Mouse (Mus musculus) embryonic facial prominence, embryonic 13.5 days (tissue): ENCODE data around the gene Macrod2. TPM values are rescaled to one million over a fixed set of nuclear protein-coding genes. Genes with fewer than 3 reads are reported as not detected.

ENCODE experiments used
- ATAC-seq: fragments of 200-750 bp; cut with Nextera tagmentation; 2 replicates; pipeline ENCODE4 v1.8.0; 2017; ENCODE audit warnings: low read depth; ENCODE audit not compliant: insufficient number of reproducible peaks, insufficient read depth, low FRiP score, low TSS enrichment
- H3K27ac ChIP-seq: fragments of 300-500 bp; sonication (generic); 2 replicates; pipeline ENCODE4 v1.5.1; 2015; ENCODE audit warnings: moderate library complexity, mild to moderate bottlenecking, inconsistent platforms
- H3K27me3 ChIP-seq: fragments of 300-500 bp; sonication (generic); 2 replicates; pipeline ENCODE4 v1.6.1; 2015; ENCODE audit warnings: mild to moderate bottlenecking, inconsistent platforms
- H3K36me3 ChIP-seq: fragments of 300-500 bp; sonication (generic); 2 replicates; pipeline ENCODE4 v1.6.1; 2015; ENCODE audit warnings: mild to moderate bottlenecking, inconsistent platforms
- H3K4me1 ChIP-seq: fragments of 300-500 bp; sonication (generic); 2 replicates; pipeline ENCODE4 v1.6.1; 2015; ENCODE audit warnings: inconsistent platforms
- H3K4me2 ChIP-seq: fragments of 300-500 bp; sonication (generic); 2 replicates; pipeline ENCODE4 v1.6.1; 2015; ENCODE audit warnings: moderate library complexity, mild to moderate bottlenecking, inconsistent platforms
- H3K4me3 ChIP-seq: fragments of 300-500 bp; sonication (generic); 2 replicates; pipeline ENCODE4 v1.5.1; 2015; ENCODE audit warnings: mild to moderate bottlenecking, inconsistent platforms
- H3K9ac ChIP-seq: fragments of 300-500 bp; sonication (generic); 2 replicates; pipeline ENCODE4 v1.6.1; 2015; ENCODE audit warnings: mild to moderate bottlenecking, inconsistent platforms
- H3K9me3 ChIP-seq: fragments of 300-500 bp; sonication (generic); 2 replicates; pipeline ENCODE4 v1.6.1; 2016; ENCODE audit warnings: inconsistent platforms
- WGBS: fragments of 180-500 bp; shearing (Covaris S2); methylation state at CpG from one replicate; pipeline ENCODE4 v1.1.7; 2015; ENCODE audit warnings: mixed read lengths; 5-methylcytosine and 5-hydroxymethylcytosine counted together
- polyA plus RNA-seq: library from polyadenylated mRNA; unstranded; fragments of >200 nt; fragmentation: Nextera tagmentation; extraction: Ambion mirVana; gene quantifications from 2 replicates; pipeline ENCODE4 v1.2.1, GENCODE M21; 2015

The Macrod2 gene
- polyA plus RNA-seq, 1 experiment from 2014 or later: 44.8 TPM

DNA sequence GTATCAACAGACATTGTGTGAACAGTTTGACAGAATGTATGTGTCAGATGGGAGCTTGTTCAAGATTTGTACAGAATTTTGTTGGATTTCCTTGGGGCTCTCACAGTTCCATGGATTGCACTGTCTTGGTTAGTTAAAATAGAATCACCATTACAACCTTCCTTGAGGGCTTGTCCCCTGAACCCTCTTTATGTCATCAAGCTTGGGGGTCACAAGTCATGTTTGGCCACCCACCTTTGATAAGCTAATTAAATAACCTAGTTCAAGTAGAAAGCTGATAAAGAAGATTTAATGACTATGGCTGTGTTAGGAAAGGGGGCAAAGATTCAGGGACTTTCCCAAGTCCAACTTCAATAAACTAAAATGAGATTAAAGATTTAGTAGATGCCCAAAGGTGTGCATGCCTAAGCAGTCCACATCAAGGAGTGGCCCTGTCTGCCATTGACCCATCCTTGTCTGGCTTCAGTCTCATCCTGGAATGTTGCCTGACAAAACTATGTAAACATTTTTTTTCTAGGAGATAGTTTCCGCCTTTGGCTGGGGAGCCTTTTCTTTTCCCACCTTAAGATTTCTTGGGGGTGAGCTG lies 1163.2 kb downstream of the Macrod2 start:
- Histone ChIP-seq H3K4me1 (peaks cover 3% of the 10 kb centered on the region; the same call in 1 of the 2 replicates), H3K27me3 (no peaks in the 10 kb centered on the region), H3K9ac (no peak overlapping the region), H3K9me3 (no peaks in the 10 kb centered on the region), H3K36me3 (no peaks in the 10 kb centered on the region), H3K4me2 (no peak overlapping the region), H3K27ac (no peak overlapping the region), H3K4me3 (no peak overlapping the region)
- ATAC-seq: no peak
- WGBS: 87% methylated on average over 1 of the region's 1 CpGs

DNA sequence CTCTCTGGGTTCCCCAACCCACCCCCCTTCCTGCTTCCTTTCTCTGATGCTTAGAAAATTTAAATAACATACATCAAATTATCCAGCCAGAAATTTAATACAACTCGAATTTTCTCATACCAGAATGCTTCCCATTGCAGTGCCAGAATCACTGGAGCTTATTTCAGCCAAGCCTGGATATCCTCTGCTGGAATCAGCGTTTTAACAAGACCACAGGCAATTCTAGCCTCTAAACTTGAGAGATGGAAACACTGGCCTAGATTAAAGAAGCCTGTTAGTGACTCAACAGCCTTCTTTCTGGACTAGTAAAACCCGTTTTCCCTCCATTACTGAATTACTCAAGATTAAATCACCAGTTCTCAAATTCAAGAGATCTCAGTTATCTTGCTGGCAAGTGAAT lies 1170.9 kb downstream of the Macrod2 start:
- Histone ChIP-seq H3K27me3 (no peaks in the 10 kb centered on the region), H3K36me3 (no peaks in the 10 kb centered on the region), H3K4me2 (no peak overlapping the region), H3K27ac (peak overlapping the region; percentile 33; the same call in 1 of the 2 replicates), H3K4me1 (0 out of 2 replicates have a peak, but pooled peaks cover 8% of the 10 kb centered on the region), H3K9ac (no peak overlapping the region), H3K9me3 (no peaks in the 10 kb centered on the region), H3K4me3 (no peak overlapping the region)
- WGBS: 18% methylated on average over 3 of the region's 3 CpGs
- no peak for ATAC-seq

- 62% methylated on average over 3 of the region's 3 CpGs for WGBS
- ATAC-seq: no peak
- Histone ChIP-seq H3K9me3 (no peaks in the 10 kb centered on the region), H3K27me3 (no peaks in the 10 kb centered on the region), H3K4me1 (no peaks in the 10 kb centered on the region), H3K27ac (no peak overlapping the region), H3K9ac (no peak overlapping the region), H3K4me3 (no peak overlapping the region), H3K4me2 (no peak overlapping the region), H3K36me3 (no peaks in the 10 kb centered on the region)
These were observed 1176.3 kb downstream of the Macrod2 start for GRCm38 (mm10) chr2:141571360-141571759.

DNA sequence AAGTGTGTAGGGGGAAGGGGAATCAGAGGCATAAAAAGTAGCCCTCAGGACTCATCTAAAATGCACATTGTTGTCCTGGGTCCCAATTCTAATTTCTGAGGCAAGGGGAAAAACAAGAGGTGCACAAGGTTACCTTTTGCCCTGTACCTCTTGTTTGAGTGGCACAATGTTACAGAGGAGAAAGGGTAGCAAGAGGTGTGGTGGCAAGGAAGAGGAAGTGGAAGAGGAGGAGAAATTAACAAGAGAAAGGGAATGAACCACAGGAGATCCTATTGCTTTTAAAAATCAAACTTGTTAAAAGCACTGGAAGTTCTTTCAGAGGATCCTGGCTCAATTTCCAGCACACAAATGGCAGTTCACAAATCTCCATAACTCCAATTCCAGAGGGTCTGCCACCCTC lies 1183.1 kb downstream of the Macrod2 start:
- no peak for ATAC-seq
- no peaks in the 10 kb centered on the region for H3K36me3 ChIP-seq

DNA sequence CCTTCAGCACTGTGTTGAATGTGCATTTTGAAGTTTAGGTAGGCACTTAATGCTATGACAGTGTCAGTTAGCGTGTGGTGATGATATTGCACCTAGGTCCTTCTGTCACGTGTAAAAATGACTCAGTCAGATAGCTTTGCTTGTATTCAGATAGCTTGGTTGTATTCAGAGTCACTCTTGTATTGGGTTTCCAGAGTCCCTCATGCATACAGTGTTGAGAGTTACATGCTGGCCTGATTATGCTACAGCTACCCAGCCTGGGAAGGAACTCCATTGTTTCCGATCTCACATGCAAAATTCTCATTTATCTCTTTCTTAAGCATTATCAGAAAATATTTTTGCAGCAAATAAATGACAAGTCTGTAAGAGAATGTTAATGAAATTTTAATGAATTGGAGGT lies 1187.3 kb downstream of the Macrod2 start:
- Histone ChIP-seq H3K4me1 (0 out of 2 replicates have a peak, but pooled peaks cover 4% of the 10 kb centered on the region), H3K9ac (no peak overlapping the region), H3K27me3 (no peaks in the 10 kb centered on the region), H3K4me3 (no peak overlapping the region), H3K36me3 (no peaks in the 10 kb centered on the region), H3K9me3 (no peaks in the 10 kb centered on the region), H3K27ac (no peak overlapping the region), H3K4me2 (no peak overlapping the region)
- WGBS: 74% methylated on average over 3 of the region's 3 CpGs
- ATAC-seq: no peak

More for the DNA sequence above, 1183.1 kb downstream of the Macrod2 start:
- no peak overlapping the region for H3K27ac ChIP-seq
- H3K27me3 ChIP-seq: no peaks in the 10 kb centered on the region
- peaks cover 3% of the 10 kb centered on the region; the same call in 1 of the 2 replicates for H3K9me3 ChIP-seq
- H3K4me2 ChIP-seq: no peak overlapping the region
- no peak overlapping the region for H3K4me3 ChIP-seq
- H3K9ac ChIP-seq: no peak overlapping the region
- H3K4me1 ChIP-seq: 0 out of 2 replicates have a peak, but pooled peaks cover 4% of the 10 kb centered on the region

DNA sequence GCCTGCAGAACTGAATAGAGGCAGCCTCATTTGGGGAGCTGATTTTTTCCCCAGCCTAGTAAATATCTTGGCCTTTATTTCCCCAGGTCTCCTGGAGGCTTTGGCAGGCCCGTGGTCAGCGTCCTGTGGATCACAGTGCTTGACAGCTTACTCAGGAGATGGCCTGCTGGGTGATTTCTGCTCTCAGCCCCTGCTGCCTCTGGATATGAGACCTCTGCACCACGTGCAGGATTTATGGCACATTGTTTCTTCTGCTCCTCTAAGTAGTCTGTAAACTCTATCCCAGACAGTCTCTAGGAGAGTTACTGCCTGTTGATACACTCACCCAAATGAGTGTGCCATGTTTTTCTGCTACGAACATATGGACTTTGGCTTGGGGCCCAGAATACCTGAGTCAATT lies 1187.8 kb downstream of the Macrod2 start:
- 25% methylated on average over 4 of the region's 4 CpGs for WGBS
- Histone ChIP-seq H3K4me1 (0 out of 2 replicates have a peak, but pooled peaks cover 4% of the 10 kb centered on the region), H3K27ac (peak overlapping the region; percentile 62; the same call in 1 of the 2 replicates), H3K27me3 (no peaks in the 10 kb centered on the region), H3K4me3 (no peak overlapping the region), H3K4me2 (no peak overlapping the region), H3K9ac (no peak overlapping the region), H3K36me3 (no peaks in the 10 kb centered on the region), H3K9me3 (no peaks in the 10 kb centered on the region)
- ATAC-seq: no peak

DNA sequence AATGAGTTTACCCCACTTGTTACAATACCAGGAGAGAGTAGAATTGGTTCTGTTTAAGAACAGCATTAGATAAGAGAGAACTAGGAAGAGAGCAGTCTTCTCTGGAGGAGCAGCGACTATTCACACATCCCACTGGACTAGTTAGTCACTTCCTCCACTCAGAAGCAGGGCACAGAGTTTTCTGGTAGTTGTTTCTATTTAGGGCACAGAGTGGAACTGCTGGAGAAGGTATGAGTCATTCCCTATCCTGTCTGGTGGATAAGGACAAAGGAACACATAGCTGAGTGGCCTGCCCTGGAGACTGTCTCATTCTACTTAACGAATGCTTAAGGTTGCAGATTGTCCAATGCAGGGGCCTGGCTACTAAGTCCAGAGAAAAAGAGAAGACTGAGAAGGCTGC lies 1192.2 kb downstream of the Macrod2 start:
- H3K9me3 ChIP-seq: no peaks in the 10 kb centered on the region
- H3K4me1 ChIP-seq: 0 out of 2 replicates have a peak, but pooled peaks cover 4% of the 10 kb centered on the region
- no peak overlapping the region for H3K4me2 ChIP-seq
- WGBS: 76% methylated on average over 2 of the region's 2 CpGs
- no peak overlapping the region for H3K27ac ChIP-seq
- no peak for ATAC-seq
- no peak overlapping the region for H3K4me3 ChIP-seq
- H3K27me3 ChIP-seq: no peaks in the 10 kb centered on the region
- no peaks in the 10 kb centered on the region for H3K36me3 ChIP-seq
- no peak overlapping the region for H3K9ac ChIP-seq

GRCm38 (mm10) chr2:141591326-141591725 lies 1196.2 kb downstream of the Macrod2 start:
- ATAC-seq: no peak
- Histone ChIP-seq H3K9me3 (no peaks in the 10 kb centered on the region), H3K36me3 (no peaks in the 10 kb centered on the region), H3K4me2 (peak overlapping the region; percentile 21; the same call in 1 of the 2 replicates), H3K4me3 (no peak overlapping the region), H3K27me3 (no peaks in the 10 kb centered on the region), H3K9ac (no peak overlapping the region), H3K4me1 (no peaks in the 10 kb centered on the region), H3K27ac (no peak overlapping the region)
- WGBS: 15% methylated on average over 4 of the region's 4 CpGs

- H3K4me1 ChIP-seq: no peaks in the 10 kb centered on the region
- no peak overlapping the region for H3K27ac ChIP-seq
- H3K9me3 ChIP-seq: no peaks in the 10 kb centered on the region
- no peak overlapping the region for H3K9ac ChIP-seq
- no peaks in the 10 kb centered on the region for H3K27me3 ChIP-seq
- H3K4me3 ChIP-seq: no peak overlapping the region
- H3K36me3 ChIP-seq: no peaks in the 10 kb centered on the region
- no peak for ATAC-seq
- whole genome bisulfite sequencing: 80% methylated on average over 4 of the region's 4 CpGs
- no peak overlapping the region for H3K4me2 ChIP-seq
These were observed 1199.7 kb downstream of the Macrod2 start for GRCm38 (mm10) chr2:141594811-141595210.

GRCm38 (mm10) chr2:141617721-141618120 lies 1222.6 kb downstream of the Macrod2 start:
- Histone ChIP-seq H3K4me1 (no peaks in the 10 kb centered on the region), H3K36me3 (no peaks in the 10 kb centered on the region), H3K9ac (no peak overlapping the region), H3K4me2 (no peak overlapping the region), H3K27me3 (no peaks in the 10 kb centered on the region), H3K4me3 (no peak overlapping the region), H3K27ac (no peak overlapping the region), H3K9me3 (no peaks in the 10 kb centered on the region)
- 60% methylated on average over 2 of the region's 2 CpGs for WGBS
- no peak for ATAC-seq

- H3K4me1 ChIP-seq: no peaks in the 10 kb centered on the region
- no peaks in the 10 kb centered on the region for H3K27me3 ChIP-seq
- H3K9me3 ChIP-seq: no peaks in the 10 kb centered on the region
- H3K36me3 ChIP-seq: no peaks in the 10 kb centered on the region
- no peak overlapping the region for H3K4me2 ChIP-seq
- H3K4me3 ChIP-seq: no peak overlapping the region
- H3K27ac ChIP-seq: no peak overlapping the region
- no peak for ATAC-seq
- H3K9ac ChIP-seq: no peak overlapping the region
- WGBS: 74% methylated on average over 5 of the region's 5 CpGs
These were observed 1223.1 kb downstream of the Macrod2 start for GRCm38 (mm10) chr2:141618257-141618656.

- no peak for ATAC-seq
- H3K27me3 ChIP-seq: no peaks in the 10 kb centered on the region
- H3K4me2 ChIP-seq: no peak overlapping the region
- no peaks in the 10 kb centered on the region for H3K9me3 ChIP-seq
- H3K9ac ChIP-seq: no peak overlapping the region
- no peak overlapping the region for H3K27ac ChIP-seq
- H3K4me3 ChIP-seq: no peak overlapping the region
- H3K36me3 ChIP-seq: no peaks in the 10 kb centered on the region
- no peaks in the 10 kb centered on the region for H3K4me1 ChIP-seq
These were observed 1268.9 kb downstream of the Macrod2 start for GRCm38 (mm10) chr2:141664051-141664450.
